Mouse (Mus musculus) E14TG2a.4 (cell line): ENCODE data around the gene Slc9a5.

ENCODE experiments used
- CTCF ChIP-seq: conservative IDR thresholded peaks from 2 replicates; pipeline ENCODE4 v1.5.1; 2014; ENCODE audit warnings: low read length
- NANOG ChIP-seq: IDR thresholded peaks from 2 replicates; pipeline ENCODE4 v1.6.1; 2014; ENCODE audit warnings: borderline replicate concordance, low read length, mixed read lengths
- POU5F1 ChIP-seq: IDR thresholded peaks from 2 replicates; pipeline ENCODE4 v1.6.1; 2014; ENCODE audit warnings: low read length, borderline replicate concordance

- TF ChIP-seq CTCF, result no peak
- no peak for TF ChIP-seq NANOG
- no peak for TF ChIP-seq POU5F1
Measured at GRCm38 (mm10) chr8:105393915-105394314, 45.3 kb downstream of the Slc9a5 start.
